Mouse (Mus musculus) testis, postnatal 14 days (tissue): Measurements from ENCODE around the gene Nkx3-2.

Source experiments
- DNase-seq: peaks from one replicate; pipeline ENCODE4 v3.0.0; 2021; ENCODE audit warnings: low spot score

Nkx3-2 gene

DNA sequence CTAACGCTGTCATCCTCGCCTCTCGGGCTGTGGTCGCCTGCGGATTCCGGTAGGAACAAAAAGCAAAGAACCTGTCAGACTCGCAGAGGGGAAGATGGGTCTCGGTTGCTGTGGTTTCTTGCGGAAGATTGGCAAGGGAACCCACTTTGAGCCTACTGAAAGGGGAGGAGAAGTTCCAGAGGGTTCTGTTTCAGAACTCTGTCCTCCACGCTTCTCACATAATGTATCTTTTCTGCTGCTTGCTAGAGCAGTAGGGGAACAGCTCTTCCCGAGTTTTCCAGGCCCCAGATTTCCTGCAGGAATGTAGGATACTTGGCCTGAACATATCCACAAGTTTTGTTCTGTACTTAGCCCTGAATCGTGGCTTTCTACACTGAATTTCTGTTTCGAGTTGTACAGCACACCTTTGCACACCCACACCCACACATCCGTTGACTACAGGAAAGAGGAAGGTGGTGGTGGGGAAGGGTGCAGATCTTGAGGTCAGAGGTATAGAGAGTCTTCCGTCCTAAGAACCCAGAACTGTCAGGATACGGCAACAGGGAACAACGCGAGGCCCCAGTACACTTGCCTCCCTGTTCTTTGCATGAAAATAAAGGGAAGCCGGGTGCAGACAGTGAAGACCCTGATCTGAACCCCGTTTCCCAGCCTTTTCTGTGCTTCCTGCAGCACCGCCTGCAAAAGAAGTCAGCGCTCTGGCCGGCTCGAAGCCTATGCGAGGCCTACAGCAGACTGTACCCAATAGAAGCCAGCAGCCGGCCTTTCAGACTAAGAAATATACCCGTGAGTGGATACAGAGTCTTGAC is 2.0 kb downstream of the Nkx3-2 start:
- DNase-seq, result no peak

DNA sequence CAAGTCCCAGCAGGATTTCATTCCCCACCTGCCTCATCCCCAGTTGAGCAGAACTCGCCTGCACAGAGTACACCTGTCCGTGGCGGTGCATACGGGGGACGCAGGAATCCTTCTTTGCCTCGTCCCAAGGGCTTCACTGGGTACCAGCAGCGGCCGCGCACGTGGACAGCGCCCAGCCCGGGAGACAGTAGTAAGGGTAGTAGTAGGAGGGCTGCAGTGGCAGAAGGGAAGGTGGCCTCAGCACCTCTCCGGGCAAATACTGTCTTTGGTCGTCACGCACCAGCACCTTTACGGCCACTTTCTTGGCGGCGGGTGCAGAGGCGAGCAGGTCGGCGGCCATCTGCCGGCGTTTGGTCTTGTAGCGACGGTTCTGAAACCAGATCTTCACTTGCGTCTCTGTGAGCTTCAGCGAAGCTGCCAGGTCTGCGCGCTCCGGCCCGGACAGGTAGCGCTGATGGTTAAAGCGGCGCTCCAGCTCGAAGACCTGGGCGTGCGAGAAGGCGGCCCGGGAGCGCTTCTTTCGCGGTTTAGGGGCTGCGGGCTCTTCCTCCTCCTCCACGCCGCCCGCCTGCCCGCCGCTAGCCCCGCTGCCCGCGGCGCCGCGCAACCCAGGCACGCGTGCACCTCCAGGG is 2.7 kb downstream of the Nkx3-2 start:
- DNase-seq, result no peak

DNA sequence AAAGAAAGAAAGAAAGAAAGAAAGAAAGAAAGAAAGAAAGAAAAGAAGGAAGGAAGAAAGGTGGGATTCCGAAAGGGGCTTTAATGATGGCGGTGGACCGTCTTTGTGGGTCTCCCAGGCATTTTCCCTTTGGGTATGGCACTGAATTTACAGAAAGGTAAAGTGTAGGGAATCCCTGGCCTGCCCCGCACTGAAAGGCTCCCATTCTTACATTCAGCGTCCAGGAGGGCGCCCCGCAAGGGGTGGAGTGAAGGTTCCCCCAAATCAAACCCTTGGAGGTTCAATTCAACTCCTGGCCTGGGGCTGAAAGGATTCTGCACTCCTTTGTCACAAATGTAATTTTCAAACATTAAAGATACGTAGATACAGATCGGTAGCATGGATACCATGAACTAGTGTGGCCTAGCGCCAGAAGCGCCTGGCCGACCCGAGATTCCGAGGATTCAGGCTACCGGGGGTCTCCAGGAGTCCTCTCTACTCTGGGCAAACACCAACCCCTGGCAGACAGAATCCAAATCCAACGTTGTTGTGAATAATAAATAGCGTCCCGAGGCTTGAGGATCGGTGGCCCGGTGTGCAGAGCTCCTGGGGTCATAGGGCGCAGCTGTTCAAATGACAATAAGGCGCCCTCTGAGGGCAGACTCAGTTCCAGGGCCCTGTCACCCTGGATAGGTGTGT is 3.3 kb downstream of the Nkx3-2 start:
- no peak for DNase-seq

DNA sequence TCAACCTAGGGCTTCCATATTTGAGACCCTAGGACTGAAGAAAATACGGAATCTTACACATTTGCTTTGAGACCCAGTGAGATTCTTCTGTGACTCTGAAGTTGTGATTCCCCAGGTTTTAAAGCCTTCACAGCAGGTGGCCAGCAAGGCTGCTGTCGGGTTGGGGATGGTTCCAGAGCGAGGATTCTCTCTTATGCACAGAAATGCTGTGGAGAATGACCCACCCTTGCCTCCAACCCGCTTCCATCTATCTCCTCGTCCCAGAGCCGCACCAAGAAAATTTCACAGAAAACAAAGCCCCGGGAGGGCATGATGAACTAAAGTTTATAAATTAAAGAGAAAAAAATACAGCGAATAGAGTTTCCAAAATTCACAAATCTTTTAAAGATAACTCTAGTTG is 4.2 kb downstream of the Nkx3-2 start:
- DNase-seq, result no peak

DNA sequence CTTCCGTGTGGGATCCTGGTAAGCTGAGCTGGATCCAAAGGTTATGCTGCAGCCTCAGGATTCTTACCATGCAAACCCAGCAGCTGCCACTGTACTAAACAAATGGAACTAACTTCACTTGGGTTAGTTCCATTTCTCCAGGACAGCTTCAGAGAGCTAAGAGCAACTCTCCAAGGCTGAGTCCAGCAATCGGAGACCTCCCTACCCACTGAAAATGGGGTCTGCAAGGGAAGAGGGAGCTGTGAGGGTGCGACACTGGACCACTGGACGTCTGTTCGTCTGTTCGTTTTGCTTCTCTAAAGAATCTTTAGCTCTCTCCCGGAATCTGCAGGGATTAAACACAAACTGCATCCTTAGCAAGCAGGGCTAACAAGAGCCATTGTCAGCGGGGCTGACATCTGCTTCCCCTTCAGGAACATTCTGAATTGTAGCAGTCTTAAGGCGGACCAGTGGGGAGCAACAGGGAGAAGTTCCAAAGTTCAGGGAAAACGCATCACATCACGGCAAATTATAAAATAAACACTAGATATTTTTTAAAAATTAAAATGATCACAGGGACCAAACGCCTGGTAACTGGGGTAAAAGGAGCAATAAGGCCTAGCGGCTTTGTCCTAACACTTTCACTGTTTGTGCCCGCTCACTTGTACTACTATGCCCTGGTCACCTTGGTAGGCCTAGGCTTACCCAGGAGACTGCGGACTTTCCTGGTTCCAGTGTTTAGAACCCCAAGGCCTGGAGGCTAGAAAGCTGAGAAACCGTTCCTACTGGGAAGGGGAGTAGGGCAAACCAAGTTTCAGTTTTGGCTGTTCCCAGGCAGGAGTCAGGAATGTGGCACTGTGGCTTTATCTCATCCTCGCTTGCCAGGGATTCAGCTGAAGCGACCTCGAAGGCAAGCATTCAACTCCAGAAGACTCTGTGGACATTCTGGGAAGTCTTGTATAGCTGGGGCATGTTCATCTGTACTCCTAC is 5.3 kb downstream of the Nkx3-2 start:
- DNase-seq, result no peak

DNA sequence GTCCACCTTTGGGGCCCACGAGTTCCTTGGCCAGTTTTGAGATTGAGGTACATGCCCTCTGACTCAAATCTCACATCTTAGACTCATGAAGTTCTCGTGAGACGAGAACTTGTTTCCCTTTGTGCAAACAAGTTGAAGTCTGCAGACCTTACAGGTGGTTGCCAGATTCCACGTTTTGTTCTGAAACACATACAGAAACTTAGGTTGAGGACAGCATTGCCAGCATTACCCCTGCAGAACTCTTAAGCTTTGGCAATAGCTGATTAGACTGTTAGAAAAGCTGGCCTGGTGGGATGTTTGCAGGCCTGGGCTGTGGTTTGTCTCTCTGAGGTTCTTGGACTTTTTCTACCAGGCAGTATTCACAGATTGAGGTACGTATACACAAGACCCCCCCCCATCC is 7.0 kb downstream of the Nkx3-2 start:
- no peak for DNase-seq

DNA sequence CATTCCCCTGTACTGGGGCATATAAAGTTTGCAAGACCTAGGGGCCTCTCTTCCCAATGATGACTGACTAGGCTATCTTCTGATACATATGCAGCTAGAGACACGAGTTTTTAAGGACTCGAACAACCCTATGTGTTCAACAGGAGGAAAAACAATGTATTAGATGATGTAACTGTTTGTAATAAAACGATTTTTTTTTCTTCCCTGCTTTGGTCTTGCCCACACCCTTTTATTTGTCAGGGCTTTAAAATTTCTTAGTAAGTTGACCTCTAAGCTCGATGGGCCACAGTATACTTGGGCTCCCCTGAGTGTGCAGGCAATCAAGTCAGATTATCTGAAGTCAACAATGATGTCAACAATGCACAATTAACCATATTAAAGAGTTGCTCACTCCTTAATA is 7.9 kb downstream of the Nkx3-2 start:
- DNase-seq, result no peak

DNA sequence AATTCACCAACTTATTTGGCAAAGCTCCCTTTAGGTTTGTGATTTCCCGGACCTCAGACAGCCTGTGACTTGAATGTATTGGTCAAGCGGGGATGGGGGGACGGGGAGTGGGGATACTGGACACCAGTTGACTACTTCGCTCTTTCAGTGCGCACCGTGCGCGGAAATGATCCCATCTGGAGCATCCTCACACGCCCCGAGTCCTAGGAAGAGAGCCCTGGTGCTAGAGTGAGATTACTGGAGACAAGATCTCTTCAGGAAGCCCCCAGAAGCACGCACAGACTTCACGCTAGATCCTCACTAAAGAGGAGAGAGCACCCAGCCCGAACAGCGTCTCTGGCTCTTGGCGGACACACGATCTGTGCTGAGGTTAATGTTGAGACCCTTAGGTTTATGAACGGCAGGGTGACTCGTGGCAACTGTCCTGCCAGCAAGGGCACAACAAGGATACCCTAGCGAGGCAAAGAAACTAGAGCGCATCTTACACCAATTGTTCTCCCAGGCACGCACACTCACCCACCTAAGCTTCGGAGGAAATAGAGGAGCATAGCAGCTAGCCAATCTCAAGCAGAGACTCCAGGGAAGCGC is 8.8 kb downstream of the Nkx3-2 start:
- peak; percentile 49 for DNase-seq

DNA sequence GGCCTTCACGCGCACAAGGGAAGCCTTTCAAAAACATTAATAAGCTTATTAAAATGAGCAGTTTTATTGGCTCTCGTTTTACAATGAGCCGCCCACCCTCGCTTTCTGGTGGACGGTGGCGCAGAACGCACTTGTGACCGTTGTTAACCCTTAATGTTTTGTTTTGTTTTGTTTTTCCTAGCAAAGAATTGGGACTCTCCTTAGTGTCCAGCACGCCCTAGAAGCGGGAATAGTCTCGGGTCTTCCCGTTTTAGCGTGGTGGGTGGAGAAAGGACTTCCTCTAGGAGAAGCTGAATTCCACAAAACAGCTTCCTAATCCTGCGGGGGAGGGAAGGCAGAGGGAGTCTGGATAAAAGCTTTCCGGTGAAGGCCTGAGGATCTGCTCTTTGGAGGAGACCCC is 9.5 kb downstream of the Nkx3-2 start:
- DNase-seq, result no peak

DNA sequence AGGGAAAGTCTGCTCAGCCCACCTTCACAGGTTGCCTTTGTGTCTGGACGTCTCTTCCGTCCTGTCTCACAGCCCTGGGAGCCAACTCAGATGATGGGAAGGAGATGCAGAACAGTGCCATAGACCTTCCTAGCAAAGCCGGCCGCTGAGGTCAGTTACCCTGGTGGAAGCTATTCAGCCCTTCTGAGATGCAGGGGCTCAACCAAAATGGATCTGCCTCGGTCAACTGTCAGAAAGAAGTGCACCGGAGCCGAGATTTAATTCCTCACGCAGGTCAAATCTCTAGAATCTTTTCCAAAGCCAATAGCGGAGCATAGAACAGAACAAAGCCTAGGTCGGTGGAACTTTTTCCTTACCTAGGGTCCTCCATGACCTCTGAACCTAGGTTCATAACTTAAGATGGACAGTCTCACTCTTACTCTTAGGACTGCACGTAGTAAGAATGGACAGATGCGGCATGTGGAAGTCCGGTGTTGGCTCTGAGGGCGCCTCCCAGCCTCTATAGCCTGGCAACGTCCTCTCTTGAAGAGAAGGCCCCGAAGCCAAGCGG is 10.0 kb downstream of the Nkx3-2 start:
- no peak for DNase-seq

DNA sequence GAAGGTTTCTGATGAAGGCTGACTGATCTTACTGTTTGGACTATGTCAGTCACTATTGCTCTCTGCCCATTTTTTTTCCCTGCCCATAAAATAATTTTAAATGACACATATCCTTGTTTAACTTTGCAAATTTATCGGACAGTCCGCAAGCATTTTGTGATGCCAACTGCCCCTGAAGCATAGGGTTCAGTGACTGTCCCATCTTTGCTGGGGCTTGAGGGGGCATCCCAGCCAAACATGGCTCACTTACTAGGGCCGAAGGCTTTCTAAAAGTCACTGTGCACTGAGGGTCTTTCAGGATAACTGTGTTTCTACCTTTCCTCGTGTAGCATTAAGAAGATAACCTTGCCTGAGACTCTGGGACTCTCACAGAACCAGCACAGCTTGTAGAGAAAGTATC is 11.6 kb downstream of the Nkx3-2 start:
- no peak for DNase-seq

DNA sequence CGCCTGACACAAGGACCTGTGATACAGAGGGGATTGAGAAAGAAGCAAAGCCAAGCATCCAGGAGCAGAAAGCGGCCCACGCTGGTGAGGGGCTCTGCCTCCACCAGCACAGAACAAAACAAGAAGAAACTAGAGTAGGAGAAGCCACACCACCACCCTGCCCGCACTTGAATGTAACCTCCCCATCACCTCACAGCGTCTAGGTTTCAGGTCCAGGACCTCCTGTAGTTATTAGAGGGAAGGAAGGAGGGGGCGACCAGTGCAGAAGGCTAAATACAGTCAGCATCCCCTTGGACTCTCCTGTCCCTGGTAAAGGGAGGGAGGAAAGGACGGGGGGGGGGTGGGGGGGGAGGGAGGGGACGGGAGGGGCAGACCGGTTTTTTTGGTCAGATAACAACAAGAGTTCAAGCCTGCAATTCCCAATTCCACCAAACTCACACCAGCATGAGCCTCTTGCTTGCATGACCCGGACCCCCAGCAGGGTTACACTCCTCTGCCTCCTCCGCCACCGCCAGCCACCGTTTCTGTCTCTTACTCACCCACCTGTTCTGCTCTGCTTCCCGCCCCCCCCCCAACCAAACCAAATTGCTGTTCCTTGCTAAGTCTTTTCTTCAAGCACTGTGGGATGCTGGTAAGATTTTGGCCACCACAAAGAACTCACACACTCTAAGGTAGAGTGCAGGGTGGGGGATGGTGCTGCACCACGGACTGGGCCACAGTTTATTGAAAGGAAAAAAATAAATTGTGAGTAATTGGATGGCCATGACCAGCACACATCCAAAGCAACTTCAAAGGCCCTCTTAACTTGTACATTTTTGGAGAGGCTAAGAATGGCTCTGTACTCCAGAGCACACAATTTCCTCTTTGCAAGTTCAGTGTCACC is 19.2 kb downstream of the Nkx3-2 start:
- no peak for DNase-seq

DNA sequence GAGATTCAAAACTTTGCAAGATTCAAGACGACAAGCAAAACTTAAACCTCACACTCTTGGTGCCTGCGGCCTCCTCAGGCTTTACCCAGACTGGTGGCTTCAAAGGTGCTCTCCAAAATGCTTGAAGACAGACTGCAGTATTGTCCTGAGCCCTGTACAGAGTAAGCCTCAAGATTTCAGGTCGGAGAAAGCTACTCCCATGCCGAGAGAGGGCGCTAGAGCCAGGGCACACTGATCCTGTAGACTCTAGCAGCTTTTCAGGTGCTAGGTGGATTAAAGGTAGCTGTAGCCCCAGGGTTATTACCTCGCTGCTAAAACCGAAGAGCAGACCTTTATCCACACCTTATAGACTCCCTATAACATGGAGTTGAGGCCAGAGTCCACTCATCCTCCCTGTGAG is 20.1 kb downstream of the Nkx3-2 start:
- no peak for DNase-seq

DNA sequence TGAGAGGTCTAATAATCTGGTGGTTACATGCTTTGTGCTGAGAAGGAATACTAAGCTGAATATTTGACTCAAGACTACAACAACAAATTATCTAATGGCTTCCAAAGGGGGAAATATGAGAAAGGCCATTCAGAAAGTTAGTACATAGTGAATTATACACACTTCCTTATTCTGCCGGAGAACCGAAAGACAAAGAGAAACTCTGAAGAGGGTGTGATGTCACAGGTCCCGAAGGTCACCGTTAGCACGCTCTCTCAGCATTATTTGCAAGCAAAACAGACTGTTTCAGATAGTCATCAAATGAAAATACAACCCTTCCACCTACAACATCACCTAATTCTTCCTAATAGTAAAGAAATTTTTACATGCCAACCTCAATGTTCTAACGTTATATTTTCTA is 25.5 kb downstream of the Nkx3-2 start:
- no peak for DNase-seq

DNA sequence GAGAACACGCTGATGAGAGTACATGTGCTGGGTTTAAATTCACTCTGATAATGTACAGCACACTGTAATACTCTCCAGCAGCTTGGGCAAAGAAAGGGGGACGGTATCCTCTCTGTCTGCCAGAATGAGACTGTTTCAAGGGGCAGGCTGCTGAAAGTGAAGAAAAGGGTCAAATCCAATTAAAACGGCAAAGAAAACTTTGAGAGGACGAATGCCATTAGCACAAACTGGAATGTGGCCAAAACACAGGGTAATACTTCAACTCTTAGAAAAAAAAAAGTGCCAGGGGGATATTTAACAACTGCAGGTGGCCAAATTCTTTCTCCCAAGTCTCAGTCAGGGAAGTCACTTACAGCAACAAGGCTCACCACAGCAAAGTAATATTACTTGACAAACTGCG is 27.3 kb downstream of the Nkx3-2 start:
- no peak for DNase-seq

DNA sequence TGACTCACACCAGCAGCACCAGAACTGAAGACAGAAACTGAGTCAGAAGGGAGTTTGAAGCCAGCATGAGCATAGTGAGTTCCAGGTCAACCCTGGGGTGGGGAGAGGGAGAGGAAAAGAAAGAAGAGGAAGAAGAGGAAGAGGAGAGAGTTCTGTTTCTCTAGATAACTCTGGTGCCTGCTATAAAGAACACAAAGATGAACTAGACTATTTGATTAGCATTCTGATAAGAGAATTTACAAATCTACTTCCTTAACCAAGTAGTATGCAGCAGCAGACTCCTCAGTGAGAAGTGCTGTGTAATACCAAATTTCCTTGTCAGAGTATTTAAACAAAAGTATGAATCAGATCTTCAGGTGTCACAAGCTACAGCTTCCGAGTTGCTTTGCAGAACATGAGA is 37.3 kb downstream of the Nkx3-2 start:
- DNase-seq, result no peak

DNA sequence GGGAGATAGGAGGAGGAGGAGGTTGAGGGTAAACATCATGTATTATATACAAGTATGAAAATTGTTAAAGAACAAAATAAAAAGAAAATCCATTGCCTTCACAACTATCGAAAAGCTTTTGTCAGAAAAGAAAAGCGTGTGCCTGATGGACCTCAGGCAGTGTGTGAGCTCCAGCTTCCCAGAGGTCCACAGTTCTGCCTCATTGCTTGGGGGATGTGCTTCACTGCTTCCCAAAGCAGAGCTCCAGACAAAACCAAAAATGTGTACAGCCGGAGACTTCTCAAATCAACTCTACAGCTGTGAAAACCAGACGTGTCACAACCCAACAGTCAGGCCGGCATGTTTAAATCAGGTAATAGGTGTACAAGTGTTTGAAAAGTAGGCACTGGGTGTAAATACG is 38.7 kb downstream of the Nkx3-2 start:
- no peak for DNase-seq
